Mouse (Mus musculus): ENCODE results near the gene Wipf1. TPM values are rescaled to one million over a fixed set of nuclear protein-coding genes. Genes with fewer than 3 reads are reported as not detected.

The Wipf1 gene
- polyA plus RNA-seq (2014; fragmentation: Nextera tagmentation; extraction: Ambion mirVana), result 3.8 and 3.9 TPM in 2 replicates

DNA sequence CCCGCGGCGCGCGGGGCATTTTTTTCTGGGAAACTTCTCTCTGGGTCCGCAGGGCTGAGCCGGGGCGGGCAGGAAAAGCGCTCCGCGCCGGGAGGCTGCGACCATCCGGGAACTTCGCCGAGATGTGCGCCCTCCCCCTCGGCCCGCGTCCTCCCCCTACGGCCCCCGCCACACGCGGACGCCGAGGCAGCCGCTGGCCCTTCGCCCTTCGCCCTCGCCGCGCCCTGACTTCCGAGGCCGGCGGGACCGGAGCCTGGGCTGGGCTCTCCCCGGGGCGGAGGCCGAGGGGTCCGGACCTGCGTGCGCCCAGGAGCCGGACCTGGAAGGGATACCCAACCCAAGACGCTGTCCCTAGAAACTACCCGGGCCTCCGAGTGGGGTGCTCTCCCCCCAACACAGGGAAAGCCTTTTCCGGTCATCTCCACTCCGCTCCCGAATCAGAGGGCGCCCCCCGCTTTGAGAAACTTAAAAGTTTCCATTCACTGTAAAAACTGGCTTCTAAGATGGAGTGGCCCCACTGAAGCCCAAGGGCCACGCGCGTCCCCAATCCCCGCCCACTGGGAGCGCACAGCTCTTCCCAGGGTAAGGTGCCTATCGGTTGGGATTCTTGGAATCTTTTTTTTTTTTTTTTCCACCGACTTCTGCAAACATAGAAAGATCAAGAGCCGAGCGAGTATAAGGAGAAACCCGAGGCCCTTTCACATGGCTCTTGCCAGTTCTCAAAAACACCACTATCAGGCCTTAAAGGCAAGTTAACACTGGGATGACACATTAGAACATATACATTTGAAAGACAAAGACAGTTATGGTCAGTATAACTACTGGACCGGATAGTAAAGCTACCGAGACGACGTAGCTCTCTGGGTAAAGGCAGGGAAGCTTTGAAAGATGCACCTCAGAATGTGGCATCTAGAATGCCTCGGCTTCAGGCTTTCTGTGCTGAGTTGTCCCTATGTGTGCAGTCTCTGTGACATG, at the start of gene Wipf1:
Gene Wipf1, minus strand, starts transcription at position 379 of the 975 bp plus-strand sequence.
- peak; percentile 87 for ATAC-seq (ENCODE audit: low FRiP score)
- WGBS, result 2% methylated on average over 62 of the region's 66 CpGs
- H3K27ac ChIP-seq, result 0 out of 2 replicates have a peak within 1 kb of the TSS, but pooled peaks have one; percentile 6
- peaks cover 12% of the 10 kb centered on the region; the same call in 1 of the 2 replicates for H3K4me1 ChIP-seq (replicated peaks; ENCODE audit: control insufficient read depth, insufficient read depth, low read length)
- no peaks in the 10 kb centered on the region for H3K9me3 ChIP-seq (ENCODE audit: control insufficient read depth, low read length)
- H3K9ac ChIP-seq, result peak within 1 kb of the TSS; percentile 71
- peak within 1 kb of the TSS; percentile 64 for H3K4me3 ChIP-seq (replicated peaks; ENCODE audit: low read length)
- peak; percentile 57 for DNase-seq (ENCODE audit: low spot score)
- H3K4me2 ChIP-seq (replicated peaks), result peak within 1 kb of the TSS; percentile 92
- peaks cover 8% of the 10 kb centered on the region; the same call in 1 of the 2 replicates for H3K27me3 ChIP-seq (ENCODE audit: control insufficient read depth, insufficient read depth, low read length)
- H3K36me3 ChIP-seq (replicated peaks; ENCODE audit: control insufficient read depth, insufficient read depth), result no peaks in the 10 kb centered on the region

DNA sequence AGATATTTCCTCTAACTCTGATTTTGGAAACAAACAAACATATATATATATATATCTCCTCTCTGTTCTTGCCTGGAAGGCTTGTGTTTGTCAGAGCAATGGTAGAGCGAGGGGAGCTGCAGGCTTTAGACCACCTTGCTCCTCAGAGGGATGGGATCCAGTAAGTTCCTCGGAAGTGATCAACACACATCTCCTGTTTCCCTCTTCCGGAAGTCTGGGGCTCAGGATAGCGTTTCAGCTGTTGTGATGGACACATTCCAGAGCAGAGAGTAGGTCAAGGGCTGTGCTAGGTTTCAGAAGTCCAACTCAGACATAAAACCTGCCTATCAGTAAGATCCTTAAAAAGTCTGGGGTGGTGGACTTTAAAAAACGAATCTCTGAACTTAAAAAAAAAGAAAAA, 49.6 kb upstream of the Wipf1 start:
- Histone ChIP-seq H3K4me1 (replicated peaks; ENCODE audit: control insufficient read depth, insufficient read depth, low read length) (no peaks in the 10 kb centered on the region), H3K27ac (no peak overlapping the region), H3K9me3 (ENCODE audit: control insufficient read depth, low read length) (no peaks in the 10 kb centered on the region), H3K9ac (no peak overlapping the region), H3K4me2 (replicated peaks) (no peak overlapping the region), H3K36me3 (replicated peaks; ENCODE audit: control insufficient read depth, insufficient read depth) (no peaks in the 10 kb centered on the region), H3K27me3 (ENCODE audit: control insufficient read depth, insufficient read depth, low read length) (peaks cover 3% of the 10 kb centered on the region; the same call in 1 of the 2 replicates), H3K4me3 (replicated peaks; ENCODE audit: low read length) (no peak overlapping the region)
- ATAC-seq (ENCODE audit: low FRiP score), result no peak
- 67% methylated on average over 5 of the region's 5 CpGs for WGBS
- DNase-seq (ENCODE audit: low spot score), result no peak

DNA sequence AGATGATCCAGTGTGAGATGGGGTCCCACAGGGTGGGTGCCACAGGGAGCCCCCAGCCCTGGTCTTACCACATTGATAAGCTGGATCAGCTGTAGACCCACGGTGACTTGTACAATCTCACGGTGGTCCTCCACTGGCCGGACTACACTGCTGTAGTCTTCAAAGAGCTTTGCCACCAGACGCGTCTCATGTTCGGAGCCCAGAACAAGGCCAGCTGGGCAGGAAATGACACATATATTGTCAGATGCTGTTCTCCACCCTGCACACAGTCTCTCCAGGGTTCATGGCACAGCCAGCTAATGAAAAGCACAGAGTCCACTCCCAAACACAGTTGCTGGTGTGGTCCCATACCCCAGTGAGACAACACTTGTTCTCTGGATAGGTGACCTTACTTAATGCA, 44.9 kb upstream of the Wipf1 start:
- H3K4me1 ChIP-seq (replicated peaks; ENCODE audit: control insufficient read depth, insufficient read depth, low read length), result no peaks in the 10 kb centered on the region
- H3K4me2 ChIP-seq (replicated peaks), result no peak overlapping the region
- WGBS, result 84% methylated on average over 6 of the region's 6 CpGs
- ATAC-seq (ENCODE audit: low FRiP score) (no peak), DNase-seq (ENCODE audit: low spot score) (no peak)
- H3K9me3 ChIP-seq (ENCODE audit: control insufficient read depth, low read length), result no peaks in the 10 kb centered on the region
- H3K27ac ChIP-seq, result no peak overlapping the region
- no peaks in the 10 kb centered on the region for H3K27me3 ChIP-seq (ENCODE audit: control insufficient read depth, insufficient read depth, low read length)
- no peaks in the 10 kb centered on the region for H3K36me3 ChIP-seq (replicated peaks; ENCODE audit: control insufficient read depth, insufficient read depth)
- no peak overlapping the region for H3K9ac ChIP-seq
- no peak overlapping the region for H3K4me3 ChIP-seq (replicated peaks; ENCODE audit: low read length)

DNA sequence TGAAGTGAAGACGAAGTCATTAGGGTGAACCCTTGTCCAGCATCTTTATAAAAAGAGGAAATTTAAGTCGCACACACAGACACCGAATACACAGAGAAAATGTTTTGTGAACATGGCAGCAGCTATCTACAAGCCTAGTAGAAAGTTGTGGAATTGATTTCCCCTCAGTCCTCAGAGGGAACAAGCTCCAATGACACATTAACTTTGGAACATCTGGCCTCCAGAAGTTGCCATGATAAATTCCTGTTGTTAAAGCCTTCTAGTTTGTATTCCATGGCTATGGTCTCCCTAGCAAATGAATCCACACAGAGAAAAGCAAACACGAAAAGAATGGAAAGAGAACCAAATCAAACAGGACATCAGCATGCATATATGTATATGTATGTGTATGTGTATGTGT, 44.0 kb upstream of the Wipf1 start:
- Histone ChIP-seq H3K9me3 (ENCODE audit: control insufficient read depth, low read length) (no peaks in the 10 kb centered on the region), H3K4me2 (replicated peaks) (no peak overlapping the region; the same call in 1 of the 2 replicates), H3K4me1 (replicated peaks; ENCODE audit: control insufficient read depth, insufficient read depth, low read length) (no peaks in the 10 kb centered on the region), H3K4me3 (replicated peaks; ENCODE audit: low read length) (no peak overlapping the region), H3K9ac (no peak overlapping the region), H3K36me3 (replicated peaks; ENCODE audit: control insufficient read depth, insufficient read depth) (no peaks in the 10 kb centered on the region), H3K27ac (peak overlapping the region; percentile 81), H3K27me3 (ENCODE audit: control insufficient read depth, insufficient read depth, low read length) (no peaks in the 10 kb centered on the region)
- DNase-seq (ENCODE audit: low spot score) (no peak), ATAC-seq (ENCODE audit: low FRiP score) (no peak)
- 87% methylated on average over 4 of the region's 4 CpGs for WGBS

DNA sequence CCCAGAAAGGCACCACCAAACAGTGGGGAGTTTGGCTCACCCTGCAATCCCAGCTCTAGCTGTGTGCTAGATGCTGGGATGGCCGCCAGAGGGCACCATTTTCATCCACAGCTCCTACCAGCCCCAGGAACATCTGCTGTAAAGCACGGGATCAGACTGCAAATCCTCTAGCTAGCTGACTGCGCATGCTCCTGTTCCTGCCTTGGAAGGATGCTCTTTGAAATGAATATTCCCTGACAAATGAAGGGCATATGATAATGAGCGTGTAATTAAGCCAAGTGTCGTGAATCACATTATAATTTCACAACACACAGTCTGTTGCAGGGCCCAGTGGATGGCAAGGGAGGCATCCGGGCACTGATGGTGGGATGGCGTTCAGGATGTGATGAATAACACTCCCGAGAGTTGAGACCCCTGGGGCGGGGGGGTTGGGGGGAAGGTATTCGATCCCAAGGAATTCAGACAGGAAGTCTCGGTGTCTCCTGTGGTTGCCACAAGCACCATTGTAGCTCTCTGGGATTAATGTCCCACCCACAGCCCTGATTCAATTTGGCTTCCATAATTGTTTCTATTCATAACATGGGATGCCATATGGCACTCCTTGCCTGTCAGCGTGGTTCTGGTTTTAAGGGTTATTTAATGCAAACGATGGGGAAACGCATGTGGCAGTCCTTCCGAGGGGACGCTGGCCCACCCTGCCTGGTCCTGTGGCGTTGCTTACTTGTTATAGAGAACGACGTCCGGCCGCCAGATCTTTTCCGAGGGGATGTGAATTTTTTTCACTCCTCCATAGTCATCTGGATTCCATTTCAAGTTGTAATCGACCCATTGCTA, 43.2 kb upstream of the Wipf1 start:
- H3K27ac ChIP-seq, result peak overlapping the region; percentile 81
- no peaks in the 10 kb centered on the region for H3K4me1 ChIP-seq (replicated peaks; ENCODE audit: control insufficient read depth, insufficient read depth, low read length)
- ATAC-seq (ENCODE audit: low FRiP score) (peak; percentile 92), DNase-seq (ENCODE audit: low spot score) (peak; percentile 90)
- no peaks in the 10 kb centered on the region for H3K9me3 ChIP-seq (ENCODE audit: control insufficient read depth, low read length)
- peak overlapping the region; percentile 46 for H3K9ac ChIP-seq
- H3K27me3 ChIP-seq (ENCODE audit: control insufficient read depth, insufficient read depth, low read length), result no peaks in the 10 kb centered on the region
- peak overlapping the region; percentile 51 for H3K4me2 ChIP-seq (replicated peaks)
- peak overlapping the region; percentile 27 for H3K4me3 ChIP-seq (replicated peaks; ENCODE audit: low read length)
- 12% methylated on average over 23 of the region's 23 CpGs for WGBS
- no peaks in the 10 kb centered on the region for H3K36me3 ChIP-seq (replicated peaks; ENCODE audit: control insufficient read depth, insufficient read depth)

DNA sequence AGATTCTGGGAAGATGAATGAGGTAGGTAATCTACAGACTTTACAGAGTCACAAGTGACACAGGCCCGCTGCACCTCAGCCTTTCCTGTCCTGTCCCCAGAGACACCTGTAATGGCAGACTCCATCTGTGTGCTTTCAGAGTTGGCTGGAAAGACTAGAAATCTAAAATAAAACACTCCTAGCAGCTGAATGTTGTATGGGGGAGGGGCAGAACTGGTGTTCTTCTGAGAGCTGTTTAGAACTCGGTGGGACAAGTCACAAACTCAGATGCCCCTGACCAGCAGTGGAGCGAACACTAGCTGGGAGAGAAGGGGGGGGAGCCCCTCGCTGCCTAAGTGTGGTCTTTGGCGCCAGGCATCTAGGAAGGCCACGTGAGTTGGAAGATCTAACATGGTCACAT, 42.4 kb upstream of the Wipf1 start:
- Histone ChIP-seq H3K9me3 (ENCODE audit: control insufficient read depth, low read length) (no peaks in the 10 kb centered on the region), H3K4me2 (replicated peaks) (no peak overlapping the region), H3K36me3 (replicated peaks; ENCODE audit: control insufficient read depth, insufficient read depth) (no peaks in the 10 kb centered on the region), H3K4me1 (replicated peaks; ENCODE audit: control insufficient read depth, insufficient read depth, low read length) (no peaks in the 10 kb centered on the region), H3K27me3 (ENCODE audit: control insufficient read depth, insufficient read depth, low read length) (no peaks in the 10 kb centered on the region), H3K4me3 (replicated peaks; ENCODE audit: low read length) (no peak overlapping the region), H3K27ac (no peak overlapping the region), H3K9ac (no peak overlapping the region)
- 68% methylated on average over 6 of the region's 6 CpGs for WGBS
- no peak for ATAC-seq (ENCODE audit: low FRiP score)
- no peak for DNase-seq (ENCODE audit: low spot score)

DNA sequence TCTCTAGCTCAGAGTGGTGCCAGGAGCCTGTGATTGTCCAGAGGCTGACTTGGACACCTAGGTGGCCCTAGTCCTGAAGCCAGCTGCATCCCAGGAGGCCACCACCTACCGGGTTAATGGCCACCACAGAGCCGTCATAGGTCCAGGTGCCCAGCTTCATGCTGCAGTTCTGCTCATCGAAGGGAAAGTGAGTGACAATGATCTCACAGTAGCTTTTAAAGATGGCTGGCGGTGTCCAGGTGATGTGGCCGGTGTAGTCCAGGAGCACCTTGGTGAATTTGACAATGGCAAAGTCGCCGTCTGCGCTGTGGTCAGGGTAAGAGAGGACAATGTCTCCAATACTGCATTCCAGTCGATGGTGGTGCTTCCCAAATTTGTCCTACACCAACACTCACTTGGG, 41.8 kb upstream of the Wipf1 start:
- no peaks in the 10 kb centered on the region for H3K36me3 ChIP-seq (replicated peaks; ENCODE audit: control insufficient read depth, insufficient read depth)
- no peak overlapping the region for H3K4me3 ChIP-seq (replicated peaks; ENCODE audit: low read length)
- no peak overlapping the region for H3K9ac ChIP-seq
- no peak overlapping the region for H3K27ac ChIP-seq
- DNase-seq (ENCODE audit: low spot score) (no peak), ATAC-seq (ENCODE audit: low FRiP score) (no peak)
- H3K27me3 ChIP-seq (ENCODE audit: control insufficient read depth, insufficient read depth, low read length), result no peaks in the 10 kb centered on the region
- WGBS, result 93% methylated on average over 9 of the region's 9 CpGs
- no peak overlapping the region for H3K4me2 ChIP-seq (replicated peaks)
- H3K4me1 ChIP-seq (replicated peaks; ENCODE audit: control insufficient read depth, insufficient read depth, low read length), result 0 out of 2 replicates have a peak, but pooled peaks cover 3% of the 10 kb centered on the region
- no peaks in the 10 kb centered on the region for H3K9me3 ChIP-seq (ENCODE audit: control insufficient read depth, low read length)

DNA sequence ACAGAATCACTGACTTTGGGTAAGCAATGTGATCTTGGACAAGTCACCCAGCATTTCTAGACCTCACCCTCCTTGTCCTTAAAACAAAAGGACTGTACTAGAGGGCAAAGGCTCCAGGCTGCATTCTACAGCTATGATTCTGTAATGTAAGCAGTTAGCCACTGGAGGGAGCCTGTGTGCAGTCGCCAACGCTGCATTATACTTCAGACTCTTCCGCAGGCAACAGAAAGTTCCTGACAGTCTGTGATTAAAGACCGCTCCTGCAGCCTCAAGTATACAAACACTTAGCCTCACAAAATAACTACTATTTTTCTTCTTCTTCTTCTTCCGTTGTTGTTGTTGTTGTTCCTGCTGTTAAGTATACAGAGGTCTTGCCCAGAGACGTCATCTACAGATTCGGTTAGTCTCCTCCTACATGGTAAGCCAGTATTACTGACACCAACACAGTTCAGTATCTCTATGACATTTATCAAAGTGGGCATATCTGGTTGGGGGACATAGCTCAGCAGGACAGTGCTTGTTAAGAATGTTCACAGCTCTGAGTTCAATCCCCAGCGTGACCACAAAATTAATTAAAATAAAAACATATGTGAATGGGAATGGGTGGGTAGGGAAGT, 37.6 kb upstream of the Wipf1 start:
- Histone ChIP-seq H3K4me3 (replicated peaks; ENCODE audit: low read length) (no peak overlapping the region), H3K36me3 (replicated peaks; ENCODE audit: control insufficient read depth, insufficient read depth) (no peaks in the 10 kb centered on the region), H3K27me3 (ENCODE audit: control insufficient read depth, insufficient read depth, low read length) (no peaks in the 10 kb centered on the region), H3K9me3 (ENCODE audit: control insufficient read depth, low read length) (no peaks in the 10 kb centered on the region), H3K4me2 (replicated peaks) (peak overlapping the region; percentile 28; the same call in 1 of the 2 replicates), H3K27ac (no peak overlapping the region), H3K9ac (no peak overlapping the region), H3K4me1 (replicated peaks; ENCODE audit: control insufficient read depth, insufficient read depth, low read length) (0 out of 2 replicates have a peak, but pooled peaks cover 8% of the 10 kb centered on the region)
- ATAC-seq (ENCODE audit: low FRiP score) (peak; percentile 52; the same call in 1 of the 2 replicates), DNase-seq (ENCODE audit: low spot score) (peak; percentile 84)
- 27% methylated on average over 8 of the region's 8 CpGs for WGBS

All from hindbrain, embryonic 14.5 days (tissue).